Mouse (Mus musculus) erythroblast, adult 5-6 weeks (primary cell): Measurements from ENCODE around the gene C8a. TPM values are rescaled to one million over a fixed set of nuclear protein-coding genes. Genes with fewer than 3 reads are reported as not detected.

Experiments used
- ATAC-seq: replicated peaks from 2 replicates; pipeline ENCODE4 v1.8.0; 2016; ENCODE audit warnings: moderate number of reproducible peaks, mild to moderate bottlenecking, moderate TSS enrichment, inconsistent platforms; ENCODE audit not compliant: poor library complexity, low FRiP score, severe bottlenecking
- total RNA-seq, 2 experiments: library from RNA; stranded (forward) in 1 of 2; stranded (reverse) in 1 of 2; fragments of 150-400 nt in 1 of 2; fragments of 200-764, 138-1000 nt in 1 of 2; gene quantifications; 2 replicates each; pipeline versions ENCODE4 v1.2.3 to v1.2.4; 2015 to 2017; ENCODE audit warnings: low replicate concordance in 2 of 2

Gene C8a
- total RNA-seq (2015; ENCODE audit: low replicate concordance) (not detected in 2 replicates), total RNA-seq (2017; ENCODE audit: low replicate concordance) (not detected in 2 replicates)

GRCm38 (mm10) chr4:104876323-104876722 lies at the start of gene C8a:
TSS of gene C8a (minus strand) at chr4:104876398.
- ATAC-seq, result no peak

- no peak for ATAC-seq
Measured at GRCm38 (mm10) chr4:104925383-104925782, 49.2 kb upstream of the C8a start.

- no peak for ATAC-seq
Measured at GRCm38 (mm10) chr4:104918017-104918416, 41.8 kb upstream of the C8a start.

- ATAC-seq, result no peak
Measured at GRCm38 (mm10) chr4:104914711-104915247, 38.6 kb upstream of the C8a start.

GRCm38 (mm10) chr4:104913291-104914129 lies 37.3 kb upstream of the C8a start, which contains the start of gene Fyb2:
TSS of gene Fyb2 (plus strand) at chr4:104913456.
- ATAC-seq, result no peak

GRCm38 (mm10) chr4:104911685-104912084 lies 35.5 kb upstream of the C8a start:
- no peak; the same call in 1 of the 2 replicates for ATAC-seq

- no peak for ATAC-seq
Measured at GRCm38 (mm10) chr4:104905049-104905448, 28.9 kb upstream of the C8a start.

GRCm38 (mm10) chr4:104902836-104903235 lies 26.6 kb upstream of the C8a start:
- ATAC-seq, result no peak

GRCm38 (mm10) chr4:104894004-104894734 lies 18.0 kb upstream of the C8a start:
- no peak for ATAC-seq

GRCm38 (mm10) chr4:104893588-104893987 lies 17.4 kb upstream of the C8a start:
- ATAC-seq, result no peak

- no peak for ATAC-seq
Measured at GRCm38 (mm10) chr4:104891708-104892107, 15.5 kb upstream of the C8a start.

GRCm38 (mm10) chr4:104888499-104889262 lies 12.5 kb upstream of the C8a start:
- ATAC-seq, result no peak

GRCm38 (mm10) chr4:104887486-104887885 lies 11.3 kb upstream of the C8a start:
- no peak for ATAC-seq

- no peak for ATAC-seq
Measured at GRCm38 (mm10) chr4:104875832-104876231, 366 bp downstream of the C8a start.

- no peak for ATAC-seq
Measured at GRCm38 (mm10) chr4:104870196-104870595, 6.0 kb downstream of the C8a start.

GRCm38 (mm10) chr4:104869581-104869980 lies 6.6 kb downstream of the C8a start:
- ATAC-seq, result no peak

- no peak for ATAC-seq
Measured at GRCm38 (mm10) chr4:104864397-104864796, 11.8 kb downstream of the C8a start.

- ATAC-seq, result no peak
Measured at GRCm38 (mm10) chr4:104861241-104861640, 15.0 kb downstream of the C8a start.

GRCm38 (mm10) chr4:104857823-104858222 lies 18.4 kb downstream of the C8a start:
- ATAC-seq, result no peak

GRCm38 (mm10) chr4:104857029-104857428 lies 19.2 kb downstream of the C8a start, which contains the start of gene Gm17662:
TSS of gene Gm17662 (plus strand) at chr4:104857329.
- ATAC-seq, result no peak
